Mouse (Mus musculus) heart, postnatal 0 days (tissue): ENCODE measurements at regions not wholly inside any gene's neighbourhood (a gene's known extent, or its start where the extent isn't known, plus 50 kb on each side); places are given as distances from the start of the nearest gene placed in this dataset.

Experiments used
- ATAC-seq: fragments of 200-750 bp; cut with Nextera tagmentation; 2 replicates; pipeline ENCODE4 v1.8.0; 2017; ENCODE audit warnings: low read depth, moderate number of reproducible peaks, moderate library complexity; ENCODE audit not compliant: insufficient read depth
- DNase-seq: peaks from one replicate; pipeline ENCODE4 v3.0.0-alpha.2; 2016; ENCODE audit warnings: low spot score
- H3K27ac ChIP-seq: fragments of 300-500 bp; sonication (generic); 2 replicates; pipeline ENCODE4 v1.5.1; 2014; ENCODE audit warnings: low read depth, mild to moderate bottlenecking
- H3K27me3 ChIP-seq: fragments of 300-500 bp; sonication (generic); 2 replicates; pipeline ENCODE4 v1.6.1; 2014; ENCODE audit warnings: low read length, mixed read lengths; ENCODE audit not compliant: control insufficient read depth, insufficient read depth
- H3K36me3 ChIP-seq: fragments of 300-500 bp; sonication (generic); replicated peaks from 2 replicates; pipeline ENCODE4 v1.6.1; 2014; ENCODE audit warnings: low read length, mixed read lengths; ENCODE audit not compliant: control insufficient read depth, insufficient read depth
- H3K4me1 ChIP-seq: fragments of 300-500 bp; sonication (generic); 2 replicates; pipeline ENCODE4 v1.6.1; 2014; ENCODE audit warnings: antibody characterized with exemption; ENCODE audit not compliant: control insufficient read depth, insufficient read depth
- H3K4me2 ChIP-seq: fragments of 300-500 bp; sonication (generic); 2 replicates; pipeline ENCODE4 v1.6.1; 2014; ENCODE audit warnings: low read depth, mild to moderate bottlenecking, low read length, moderate library complexity
- H3K4me3 ChIP-seq: fragments of 300-500 bp; sonication (generic); 2 replicates; pipeline ENCODE4 v1.5.1; 2014; ENCODE audit warnings: low read depth, low read length
- H3K9ac ChIP-seq: fragments of 300-500 bp; sonication (generic); replicated peaks from 2 replicates; pipeline ENCODE4 v1.6.1; 2014; ENCODE audit warnings: low read depth, low read length, mixed read lengths
- H3K9me3 ChIP-seq: fragments of 300-500 bp; sonication (generic); replicated peaks from 2 replicates; pipeline ENCODE4 v1.6.1; 2016; ENCODE audit warnings: low read length; ENCODE audit not compliant: control insufficient read depth
- CTCF ChIP-seq: IDR thresholded peaks from 2 replicates; pipeline ENCODE4 v1.5.1; 2016; ENCODE audit warnings: antibody characterized with exemption, control low read depth, low read depth
- EP300 ChIP-seq: IDR thresholded peaks from 2 replicates; pipeline ENCODE4 v1.6.1; 2016; ENCODE audit warnings: antibody characterized with exemption, low read depth
- WGBS: fragments of 180-500 bp; shearing (Covaris S2); extraction: QIAGEN DNeasy Blood & Tissue Kit; methylation state at CpG from one replicate; pipeline ENCODE4 v1.1.7; 2014; 5-methylcytosine and 5-hydroxymethylcytosine counted together

DNA sequence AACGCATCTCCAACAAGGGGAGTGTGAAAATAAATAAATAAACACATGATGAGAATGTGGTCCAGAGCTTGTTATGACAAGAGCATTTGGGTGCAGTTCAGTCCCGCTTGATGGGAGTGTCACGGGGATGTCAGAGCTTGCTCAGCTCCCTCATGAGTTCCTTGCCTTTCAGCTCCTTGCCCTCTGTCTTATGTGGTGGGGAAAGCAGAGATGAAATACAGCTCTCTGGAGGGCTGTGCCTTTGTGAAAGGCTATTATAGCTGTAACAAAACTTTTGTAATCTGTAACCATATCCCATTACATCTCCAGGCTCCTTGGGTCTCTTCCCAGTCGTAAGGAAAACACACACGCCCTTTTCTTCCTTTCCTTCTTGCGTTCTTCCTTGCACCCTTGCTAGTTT is 103.0 kb upstream of the Tnp1 start:
- no peaks in the 10 kb centered on the region for H3K27me3 ChIP-seq
- no peak overlapping the region for H3K9ac ChIP-seq
- no peaks in the 10 kb centered on the region for H3K36me3 ChIP-seq
- TF ChIP-seq CTCF: no peak
- no peak for TF ChIP-seq EP300
- 73% methylated on average over 6 of the region's 6 CpGs for WGBS
- no peak; the same call in 1 of the 2 replicates for ATAC-seq
- no peak overlapping the region for H3K4me3 ChIP-seq
- no peak overlapping the region for H3K27ac ChIP-seq
- no peak overlapping the region for H3K4me2 ChIP-seq
- no peaks in the 10 kb centered on the region for H3K9me3 ChIP-seq
- no peaks in the 10 kb centered on the region for H3K4me1 ChIP-seq
- no peak for DNase-seq

DNA sequence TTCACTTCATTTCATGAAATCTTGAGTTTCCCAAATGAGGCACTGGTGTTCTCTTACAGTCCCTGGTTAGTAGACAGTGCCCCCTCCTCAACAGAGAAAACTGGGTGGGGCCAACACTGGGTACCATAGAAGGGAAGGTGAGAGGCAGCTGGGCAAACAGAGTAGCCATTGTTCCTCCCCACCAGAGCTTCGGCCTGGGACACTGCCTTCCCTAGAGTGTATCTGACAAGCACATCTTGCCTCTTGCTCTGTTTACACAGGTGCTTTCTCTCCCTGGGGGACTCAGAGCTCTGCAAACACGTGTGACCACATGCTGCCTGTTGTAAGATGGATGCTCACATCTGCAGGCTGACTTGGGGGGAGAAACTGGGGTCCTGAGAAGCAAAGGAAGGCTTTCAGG is 100.8 kb upstream of the Tnp1 start:
- H3K4me1 ChIP-seq: no peaks in the 10 kb centered on the region
- no peak for ATAC-seq
- TF ChIP-seq CTCF: no peak
- TF ChIP-seq EP300: no peak
- no peaks in the 10 kb centered on the region for H3K9me3 ChIP-seq
- no peak for DNase-seq
- H3K4me3 ChIP-seq: no peak overlapping the region
- H3K27ac ChIP-seq: no peak overlapping the region
- H3K4me2 ChIP-seq: no peak overlapping the region
- no peak overlapping the region for H3K9ac ChIP-seq
- H3K36me3 ChIP-seq: no peaks in the 10 kb centered on the region
- 24% methylated on average over 2 of the region's 2 CpGs for WGBS
- no peaks in the 10 kb centered on the region for H3K27me3 ChIP-seq

DNA sequence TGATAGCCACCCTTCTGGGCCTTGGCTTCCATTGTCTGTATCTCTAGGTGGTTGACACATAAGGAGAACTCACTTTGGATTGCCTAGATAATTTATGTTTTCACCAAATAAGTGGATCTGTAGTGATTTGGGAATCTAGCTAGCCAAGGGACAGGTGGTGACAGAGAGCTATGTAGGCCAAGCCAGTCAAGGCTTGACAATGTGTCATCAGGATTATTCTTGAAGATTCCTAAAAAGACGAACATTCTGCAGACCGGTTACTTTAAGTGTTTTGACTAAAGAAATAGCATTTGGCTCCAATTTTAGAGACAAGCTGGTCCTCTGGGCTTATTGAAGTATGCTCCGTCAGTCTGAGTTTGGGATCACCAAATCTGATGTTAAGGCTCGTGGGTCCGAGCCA is 100.1 kb upstream of the Tnp1 start:
- no peak for TF ChIP-seq EP300
- no peak overlapping the region for H3K4me2 ChIP-seq
- H3K4me1 ChIP-seq: no peaks in the 10 kb centered on the region
- DNase-seq: no peak
- H3K27me3 ChIP-seq: no peaks in the 10 kb centered on the region
- no peak overlapping the region for H3K4me3 ChIP-seq
- 80% methylated on average over 5 of the region's 5 CpGs for WGBS
- no peak overlapping the region for H3K27ac ChIP-seq
- no peaks in the 10 kb centered on the region for H3K36me3 ChIP-seq
- H3K9me3 ChIP-seq: no peaks in the 10 kb centered on the region
- ATAC-seq: no peak
- no peak overlapping the region for H3K9ac ChIP-seq

DNA sequence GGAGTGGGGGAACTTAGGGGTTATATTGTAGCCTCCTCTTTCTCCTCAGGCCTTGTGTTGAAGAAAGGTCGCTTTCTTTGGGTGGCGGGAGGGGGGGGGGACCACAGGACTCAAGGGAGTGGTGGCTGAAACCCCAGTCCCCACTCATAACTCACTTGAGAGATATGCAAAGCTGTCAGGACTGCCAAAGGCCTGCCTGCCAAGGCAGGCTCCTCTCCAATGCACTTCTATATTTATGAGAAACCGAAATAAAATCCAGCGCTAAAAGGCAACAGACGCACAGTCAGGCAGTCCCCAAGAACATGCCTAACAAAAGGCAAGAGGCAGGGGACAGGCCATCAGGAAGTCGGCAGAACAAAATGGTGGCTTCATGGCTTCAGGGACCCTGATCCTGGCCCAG is 97.4 kb upstream of the Tnp1 start:
- H3K4me1 ChIP-seq: no peaks in the 10 kb centered on the region
- 0 out of 2 replicates have a peak overlapping the region, but pooled peaks have one; percentile 7 for H3K27ac ChIP-seq
- no peaks in the 10 kb centered on the region for H3K9me3 ChIP-seq
- no peak overlapping the region for H3K4me2 ChIP-seq
- ATAC-seq (no peak), DNase-seq (no peak)
- H3K9ac ChIP-seq: no peak overlapping the region
- no peaks in the 10 kb centered on the region for H3K36me3 ChIP-seq
- TF ChIP-seq EP300 (no peak), CTCF (no peak)
- WGBS: 53% methylated on average over 6 of the region's 6 CpGs
- H3K27me3 ChIP-seq: no peaks in the 10 kb centered on the region
- no peak overlapping the region for H3K4me3 ChIP-seq

DNA sequence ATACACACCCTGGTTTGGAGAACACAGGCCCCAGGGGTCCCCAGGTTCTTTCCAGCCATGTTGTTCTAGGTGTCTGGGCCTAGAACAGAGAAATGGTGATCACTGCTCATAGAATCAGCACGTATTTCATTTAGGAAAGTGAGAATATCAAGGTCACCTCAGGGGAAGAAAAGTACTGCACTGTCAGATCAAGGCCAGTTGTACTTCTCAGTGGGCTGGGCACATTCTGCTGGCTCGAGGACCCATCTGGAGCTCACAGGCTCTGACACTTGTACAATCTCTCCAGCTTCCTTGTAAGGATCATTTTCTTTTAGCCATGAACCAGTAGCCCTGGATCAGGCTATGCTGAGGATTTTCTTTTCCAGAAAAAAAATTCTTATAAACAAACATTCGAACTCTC is 97.0 kb upstream of the Tnp1 start:
- WGBS: 84% methylated on average over 3 of the region's 3 CpGs
- TF ChIP-seq CTCF (no peak), EP300 (no peak)

DNA sequence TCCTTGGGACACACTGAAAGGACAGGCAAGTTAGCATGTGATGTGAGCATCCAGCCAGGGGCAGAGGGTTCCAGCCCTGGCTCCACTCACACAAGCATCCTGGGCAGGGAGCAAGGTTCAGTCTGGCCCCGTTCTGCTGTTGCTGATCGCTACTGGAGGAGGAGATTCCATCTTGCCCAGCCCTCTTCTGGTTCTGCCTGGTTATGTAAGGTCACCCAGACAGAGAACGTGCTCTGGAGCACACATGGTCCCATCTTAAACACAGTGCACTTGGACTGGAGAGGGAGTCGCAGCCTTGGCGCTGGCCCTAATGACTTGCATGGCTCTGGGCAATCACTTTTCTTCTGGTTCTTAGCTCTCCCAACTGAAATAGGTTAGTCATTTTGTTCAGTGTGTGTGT is 96.2 kb upstream of the Tnp1 start:
- Histone ChIP-seq H3K9ac (no peak overlapping the region), H3K4me1 (no peaks in the 10 kb centered on the region), H3K36me3 (no peaks in the 10 kb centered on the region), H3K9me3 (no peaks in the 10 kb centered on the region), H3K4me3 (no peak overlapping the region), H3K4me2 (no peak overlapping the region), H3K27me3 (no peaks in the 10 kb centered on the region), H3K27ac (no peak overlapping the region)
- 90% methylated on average over 5 of the region's 5 CpGs for WGBS
- DNase-seq (no peak), ATAC-seq (no peak)
- TF ChIP-seq CTCF (no peak), EP300 (no peak)

More for the DNA sequence above, 97.0 kb upstream of the Tnp1 start:
- Histone ChIP-seq H3K27me3 (no peaks in the 10 kb centered on the region), H3K9ac (no peak overlapping the region), H3K4me1 (no peaks in the 10 kb centered on the region), H3K4me3 (no peak overlapping the region), H3K27ac (0 out of 2 replicates have a peak overlapping the region, but pooled peaks have one; percentile 7), H3K36me3 (no peaks in the 10 kb centered on the region), H3K9me3 (no peaks in the 10 kb centered on the region), H3K4me2 (no peak overlapping the region)
- ATAC-seq: no peak
- no peak for DNase-seq
